Mouse (Mus musculus) gastrocnemius, postnatal 14 days (tissue): Measurements from ENCODE around the gene Gm3752. TPM values are rescaled to one million over a fixed set of nuclear protein-coding genes. Genes with fewer than 3 reads are reported as not detected.
"Not testable (repeated sequence)": the region's sequence is repeated elsewhere in the genome, so short reads cannot be mapped to it uniquely, and the experiment has no call there.

Source experiments
- DNase-seq: peaks from one replicate; pipeline ENCODE4 v3.0.0; 2021; ENCODE audit warnings: mixed read lengths
- intact Hi-C: fragments of 180-260 bp; cut with DNase I; formaldehyde crosslinking; loops from one replicate; pipeline ENCODE4 v1.15.1; 2025; ENCODE audit warnings: low total_unique reads
- long read RNA-seq, 2 experiments: library from polyadenylated mRNA; stranded (forward); transcript quantifications; one replicate each; pipeline ENCODE4 v2.0.0; 2021
- total RNA-seq, 2 experiments: library from RNA; stranded (reverse); gene quantifications; 2 replicates each; pipeline ENCODE4 v1.2.3; 2021

Gene Gm3752
- not detected for total RNA-seq
- long read RNA-seq, experiment 1 = 0 reads
- long read RNA-seq, experiment 2 = 0 reads

GRCm38 (mm10) chr14:7483662-7484061 is at the start of gene Gm3752:
TSS of gene Gm3752 (minus strand) at chr14:7483762.
- DNase-seq, intact Hi-C loops: not testable (repeated sequence)

GRCm38 (mm10) chr14:7488731-7489130 is 5.2 kb upstream of the Gm3752 start:
- DNase-seq, intact Hi-C loops: not testable (repeated sequence)

GRCm38 (mm10) chr14:7450817-7451216 is 32.7 kb downstream of the Gm3752 start, which contains the start of gene Gm3755:
TSS of gene Gm3755 (minus strand) at chr14:7450917.
- intact Hi-C loops, DNase-seq: not testable (repeated sequence)

GRCm38 (mm10) chr14:7422496-7422895 is 61.1 kb downstream of the Gm3752 start:
- intact Hi-C loops, DNase-seq: not testable (repeated sequence)

Other genes with a start within 250 kb of the Gm3752 start
- not detected for gene Gm3727, start 219.0 kb downstream of the Gm3752 start, total RNA-seq
- gene Gm3739, start 168.7 kb downstream of the Gm3752 start, total RNA-seq = under 1 TPM in 1 of 2 experiments, not detected in 1; 0.21 TPM
- gene Gm5797, start 151.4 kb downstream of the Gm3752 start, total RNA-seq = not detected
- gene Gm8374, start 118.6 kb downstream of the Gm3752 start, total RNA-seq = not detected
- not detected for gene Gm3755, start 32.8 kb downstream of the Gm3752 start, total RNA-seq
- gene Gm3558, start 84.8 kb upstream of the Gm3752 start, total RNA-seq = 1 to 10 TPM; 1.6 to 2.2 TPM
- gene Gm10338, start 111.8 kb upstream of the Gm3752 start, total RNA-seq = not detected
- gene Gm10128, start 160.2 kb upstream of the Gm3752 start, total RNA-seq = not detected